Mouse (Mus musculus): Measurements from ENCODE around the gene Slco4a1.

GRCm38 (mm10) chr2:180435341-180435926 lies 20.6 kb upstream of the Slco4a1 start:
- TF ChIP-seq POLR2A (IDR thresholded peaks at IDR 0.05; ENCODE audit: borderline replicate concordance, insufficient read depth, low read length) (no peak), CTCF (IDR thresholded peaks at IDR 0.05; ENCODE audit: borderline replicate concordance, insufficient read depth, low read depth, low read length) (no peak)
